Mouse (Mus musculus) limb, embryonic 11.5 days (tissue): ENCODE data around the gene Kif6. TPM values are rescaled to one million over a fixed set of nuclear protein-coding genes. Genes with fewer than 3 reads are reported as not detected.

Source experiments
- ATAC-seq: fragments of 200-750 bp; cut with Nextera tagmentation; 2 replicates; pipeline ENCODE4 v1.8.0; 2017; ENCODE audit warnings: low read depth; ENCODE audit not compliant: insufficient number of reproducible peaks, low FRiP score, low TSS enrichment
- DNase-seq: peaks from one replicate; pipeline ENCODE4 v3.0.0-alpha.2; 2015; ENCODE audit warnings: low spot score
- H3K27ac ChIP-seq: fragments of 300-500 bp; sonication (generic); replicated peaks from 2 replicates; pipeline ENCODE4 v1.5.1; 2014; ENCODE audit warnings: low read depth, mild to moderate bottlenecking, low read length
- H3K27me3 ChIP-seq: fragments of 300-500 bp; sonication (generic); 2 replicates; pipeline ENCODE4 v1.6.1; 2014; ENCODE audit warnings: mild to moderate bottlenecking, low read length, mixed read lengths; ENCODE audit not compliant: control insufficient read depth, insufficient read depth
- H3K36me3 ChIP-seq: fragments of 300-500 bp; sonication (generic); 2 replicates; pipeline ENCODE4 v1.6.1; 2014; ENCODE audit warnings: mild to moderate bottlenecking, low read length, moderate library complexity, mixed read lengths; ENCODE audit not compliant: control insufficient read depth, insufficient read depth
- H3K4me1 ChIP-seq: fragments of 300-500 bp; sonication (generic); 2 replicates; pipeline ENCODE4 v1.6.1; 2014; ENCODE audit warnings: low read length, mixed read lengths; ENCODE audit not compliant: control insufficient read depth, insufficient read depth
- H3K4me2 ChIP-seq: fragments of 300-500 bp; sonication (generic); 2 replicates; pipeline ENCODE4 v1.6.1; 2014; ENCODE audit warnings: low read depth, mild to moderate bottlenecking, moderate library complexity; ENCODE audit not compliant: severe bottlenecking
- H3K4me3 ChIP-seq: fragments of 300-500 bp; sonication (generic); 2 replicates; pipeline ENCODE4 v1.5.1; 2014; ENCODE audit warnings: low read depth, low read length
- H3K9ac ChIP-seq: fragments of 300-500 bp; sonication (generic); 2 replicates; pipeline ENCODE4 v1.6.1; 2014; ENCODE audit warnings: mild to moderate bottlenecking, low read length
- H3K9me3 ChIP-seq: fragments of 300-500 bp; sonication (generic); 2 replicates; pipeline ENCODE4 v1.6.1; 2016; ENCODE audit warnings: low read length; ENCODE audit not compliant: control insufficient read depth
- WGBS: fragments of 180-500 bp; shearing (Covaris S2); extraction: QIAGEN DNeasy Blood & Tissue Kit; methylation state at CpG from one replicate; pipeline ENCODE4 v1.1.7; 2014; 5-methylcytosine and 5-hydroxymethylcytosine counted together
- polyA plus RNA-seq: library from polyadenylated mRNA; unstranded; fragments of >200 nt; fragmentation: Nextera tagmentation; extraction: Ambion mirVana; gene quantifications from 2 replicates; pipeline ENCODE4 v1.2.1, GENCODE M21; 2014

The Kif6 gene
- polyA plus RNA-seq, 1 experiment from 2014 or later = 4.9 TPM

GRCm38 (mm10) chr17:49863597-49863996, 248.7 kb downstream of the Kif6 start:
- H3K36me3 ChIP-seq = no peaks in the 10 kb centered on the region
- WGBS = 57% methylated on average over 5 of the region's 5 CpGs
- no peak for ATAC-seq
- H3K4me3 ChIP-seq = no peak overlapping the region
- H3K9me3 ChIP-seq = no peaks in the 10 kb centered on the region
- no peak overlapping the region for H3K4me2 ChIP-seq
- no peak for DNase-seq
- no peak overlapping the region for H3K9ac ChIP-seq
- H3K27ac ChIP-seq = peak overlapping the region; percentile 48
- H3K27me3 ChIP-seq = no peaks in the 10 kb centered on the region
- peaks cover 9% of the 10 kb centered on the region for H3K4me1 ChIP-seq

- WGBS = 84% methylated on average over 2 of the region's 2 CpGs
Measured at GRCm38 (mm10) chr17:49865604-49866003, 250.7 kb downstream of the Kif6 start.

GRCm38 (mm10) chr17:49866653-49867215, 251.8 kb downstream of the Kif6 start:
- Histone ChIP-seq H3K27me3 (no peaks in the 10 kb centered on the region), H3K9ac (no peak overlapping the region), H3K27ac (no peak overlapping the region), H3K36me3 (no peaks in the 10 kb centered on the region), H3K4me3 (no peak overlapping the region), H3K4me2 (no peak overlapping the region), H3K9me3 (no peaks in the 10 kb centered on the region), H3K4me1 (peaks cover 12% of the 10 kb centered on the region)
- DNase-seq (no peak), ATAC-seq (no peak)
- 60% methylated on average over 8 of the region's 8 CpGs for WGBS

More at GRCm38 (mm10) chr17:49865604-49866003, 250.7 kb downstream of the Kif6 start:
- Histone ChIP-seq H3K4me1 (peaks cover 9% of the 10 kb centered on the region), H3K9me3 (no peaks in the 10 kb centered on the region), H3K4me2 (no peak overlapping the region), H3K27ac (no peak overlapping the region), H3K36me3 (no peaks in the 10 kb centered on the region), H3K4me3 (no peak overlapping the region), H3K9ac (no peak overlapping the region), H3K27me3 (no peaks in the 10 kb centered on the region)
- DNase-seq (no peak), ATAC-seq (no peak)

GRCm38 (mm10) chr17:49867321-49868137, 252.6 kb downstream of the Kif6 start:
- 19% methylated on average over 13 of the region's 13 CpGs for WGBS

GRCm38 (mm10) chr17:49869246-49869645, 254.3 kb downstream of the Kif6 start:
- Histone ChIP-seq H3K4me3 (no peak overlapping the region), H3K27ac (no peak overlapping the region)

More at GRCm38 (mm10) chr17:49867321-49868137, 252.6 kb downstream of the Kif6 start:
- Histone ChIP-seq H3K27me3 (no peaks in the 10 kb centered on the region), H3K9me3 (no peaks in the 10 kb centered on the region), H3K4me3 (no peak overlapping the region), H3K27ac (no peak overlapping the region), H3K4me2 (no peak overlapping the region), H3K4me1 (peaks cover 15% of the 10 kb centered on the region), H3K9ac (no peak overlapping the region), H3K36me3 (no peaks in the 10 kb centered on the region)
- ATAC-seq (no peak), DNase-seq (no peak)

GRCm38 (mm10) chr17:49872305-49872704, 257.4 kb downstream of the Kif6 start:
- H3K4me3 ChIP-seq = no peak overlapping the region
- no peaks in the 10 kb centered on the region for H3K27me3 ChIP-seq
- WGBS = 5% methylated on average over 2 of the region's 2 CpGs
- ATAC-seq = 0 out of 2 replicates have a peak, but pooled peaks have one; percentile 26
- H3K4me2 ChIP-seq = no peak overlapping the region
- no peaks in the 10 kb centered on the region for H3K9me3 ChIP-seq
- H3K27ac ChIP-seq = no peak overlapping the region
- peaks cover 24% of the 10 kb centered on the region for H3K4me1 ChIP-seq
- peak; percentile 64 for DNase-seq
- H3K9ac ChIP-seq = no peak overlapping the region
- H3K36me3 ChIP-seq = no peaks in the 10 kb centered on the region

More at GRCm38 (mm10) chr17:49869246-49869645, 254.3 kb downstream of the Kif6 start:
- Histone ChIP-seq H3K9me3 (no peaks in the 10 kb centered on the region), H3K9ac (no peak overlapping the region), H3K4me2 (no peak overlapping the region), H3K4me1 (peaks cover 15% of the 10 kb centered on the region; the same call in 1 of the 2 replicates), H3K27me3 (no peaks in the 10 kb centered on the region), H3K36me3 (no peaks in the 10 kb centered on the region)
- ATAC-seq (no peak), DNase-seq (no peak)
- WGBS = 78% methylated on average over 9 of the region's 9 CpGs

GRCm38 (mm10) chr17:49874746-49875145, 259.8 kb downstream of the Kif6 start:
- no peak for ATAC-seq

GRCm38 (mm10) chr17:49875401-49875800, 260.5 kb downstream of the Kif6 start:
- Histone ChIP-seq H3K4me2 (no peak overlapping the region), H3K4me3 (no peak overlapping the region), H3K27me3 (no peaks in the 10 kb centered on the region), H3K36me3 (no peaks in the 10 kb centered on the region), H3K9ac (no peak overlapping the region), H3K27ac (no peak overlapping the region), H3K4me1 (peaks cover 19% of the 10 kb centered on the region), H3K9me3 (no peaks in the 10 kb centered on the region)
- ATAC-seq = no peak
- DNase-seq = no peak
- WGBS = 37% methylated on average over 6 of the region's 6 CpGs

More at GRCm38 (mm10) chr17:49874746-49875145, 259.8 kb downstream of the Kif6 start:
- no peak for DNase-seq
- no peaks in the 10 kb centered on the region for H3K9me3 ChIP-seq
- WGBS = 72% methylated on average over 5 of the region's 5 CpGs
- no peak overlapping the region for H3K9ac ChIP-seq
- no peak overlapping the region for H3K4me2 ChIP-seq
- H3K4me1 ChIP-seq = peaks cover 19% of the 10 kb centered on the region
- H3K36me3 ChIP-seq = no peaks in the 10 kb centered on the region
- H3K4me3 ChIP-seq = no peak overlapping the region
- H3K27me3 ChIP-seq = no peaks in the 10 kb centered on the region
- no peak overlapping the region; the same call in 1 of the 2 replicates for H3K27ac ChIP-seq
